Mouse (Mus musculus) heart, adult 2 months (tissue): ENCODE data around the gene Cenpu.

Experiments used
- CTCF ChIP-seq: fragments of 200-600 bp; IDR thresholded peaks from 2 replicates; pipeline ENCODE4 v1.8.1; 2022; ENCODE audit warnings: antibody characterized with exemption, mild to moderate bottlenecking, moderate library complexity
- EP300 ChIP-seq: fragments of 200-500 bp; IDR thresholded peaks from 2 replicates; pipeline ENCODE4 v1.6.1; 2011; ENCODE audit warnings: low read depth, low read length, control low read depth; ENCODE audit not compliant: insufficient read depth
- POLR2A ChIP-seq: fragments of 200-500 bp; IDR thresholded peaks from 2 replicates; pipeline ENCODE4 v1.6.1; 2011; ENCODE audit warnings: mild to moderate bottlenecking, low read depth, low read length, control low read depth; ENCODE audit not compliant: insufficient read depth

- TF ChIP-seq CTCF (no peak), POLR2A (no peak), EP300 (no peak)
Measured at GRCm38 (mm10) chr8:46503072-46503695, 48.6 kb upstream of the Cenpu start.
